Mouse (Mus musculus): ENCODE data around the gene Galnt18. TPM values are rescaled to one million over a fixed set of nuclear protein-coding genes. Genes with fewer than 3 reads are reported as not detected.

The Galnt18 gene
- total RNA-seq, 2 experiments from 2014 or later: 55.7 to 62.1 TPM

- H3K4me3 ChIP-seq: no peak overlapping the region
- peak overlapping the region; percentile 78 for H3K27ac ChIP-seq
- DNase-seq (ENCODE audit: low spot score in 2 of 2): peak; percentile 76 to 77
- no peak for TF ChIP-seq CTCF (conservative IDR thresholded peaks at IDR 0.05)
Observed at GRCm38 (mm10) chr7:111720511-111721307, 59.1 kb downstream of the Galnt18 start.

- DNase-seq (ENCODE audit: low spot score in 2 of 2): no peak
- Histone ChIP-seq H3K4me3 (no peak overlapping the region), H3K27ac (0 out of 2 replicates have a peak overlapping the region, but pooled peaks have one; percentile 78)
- TF ChIP-seq CTCF (conservative IDR thresholded peaks at IDR 0.05): no peak
Observed at GRCm38 (mm10) chr7:111718900-111719299, 60.9 kb downstream of the Galnt18 start.

- no peak for DNase-seq (ENCODE audit: low spot score in 2 of 2)
- no peak for TF ChIP-seq CTCF (conservative IDR thresholded peaks at IDR 0.05)
- Histone ChIP-seq H3K4me3 (no peak overlapping the region), H3K27ac (no peak overlapping the region)
Observed at GRCm38 (mm10) chr7:111714639-111715360, 65.0 kb downstream of the Galnt18 start.

DNA sequence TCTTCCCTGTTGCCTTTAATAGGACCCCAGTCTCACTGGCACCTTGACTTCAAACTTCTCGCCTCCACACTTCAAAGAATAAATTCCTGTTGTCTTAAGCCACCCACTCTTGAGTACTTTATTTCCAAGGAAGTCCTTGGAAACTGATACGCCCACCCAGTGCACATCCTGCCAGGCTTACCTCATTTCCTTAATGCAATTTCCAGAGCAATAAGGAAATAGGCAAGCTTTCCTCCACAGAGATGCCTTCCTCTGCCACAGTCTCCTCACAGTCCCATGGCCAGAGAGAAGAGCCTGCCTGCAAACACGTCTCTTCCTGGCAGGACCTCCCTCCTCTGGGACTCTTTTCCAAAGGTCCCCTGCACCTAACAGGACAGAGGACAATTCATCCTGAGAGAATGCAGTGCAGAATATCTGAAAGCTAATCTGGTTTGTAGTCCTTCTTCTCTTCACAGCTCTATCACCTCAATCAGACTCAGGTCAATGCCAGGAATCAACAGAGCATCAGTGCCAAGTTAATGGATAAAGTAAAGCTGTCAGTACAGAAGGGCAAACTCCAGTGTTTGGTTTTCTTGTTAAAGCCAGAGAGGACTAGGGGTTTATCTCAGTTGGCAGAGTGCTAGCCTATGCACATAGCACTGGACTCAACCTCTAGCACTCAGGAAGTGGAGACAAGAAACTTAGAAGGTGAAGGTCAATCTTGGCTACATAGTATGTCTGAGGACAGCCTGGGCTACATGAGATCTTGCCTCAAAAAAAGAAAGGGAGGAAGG, 65.8 kb downstream of the Galnt18 start:
- no peak overlapping the region for H3K4me3 ChIP-seq
- H3K27ac ChIP-seq: 0 out of 2 replicates have a peak overlapping the region, but pooled peaks have one; percentile 0
- TF ChIP-seq CTCF (conservative IDR thresholded peaks at IDR 0.05): no peak
- no peak for DNase-seq (ENCODE audit: low spot score in 2 of 2)

DNA sequence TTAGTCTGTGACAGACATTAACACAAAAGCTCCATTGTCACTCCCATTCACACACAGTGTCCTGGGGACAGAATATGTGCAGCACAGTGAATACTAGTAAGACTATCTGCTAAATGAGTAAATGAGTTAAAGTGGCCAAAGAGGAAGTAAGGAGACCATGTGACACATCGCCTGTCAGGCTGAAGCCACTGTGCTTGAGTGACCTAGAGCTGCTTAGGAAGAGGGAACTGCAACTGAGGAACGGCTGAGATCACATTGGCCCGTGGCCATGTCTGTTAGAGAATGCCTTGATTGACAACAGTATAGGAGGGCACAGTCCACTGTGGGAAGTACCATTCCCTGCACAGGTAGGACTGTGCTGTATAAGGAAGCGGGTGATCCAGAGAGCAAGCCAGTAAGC, 67.0 kb downstream of the Galnt18 start:
- no peak overlapping the region for H3K4me3 ChIP-seq
- no peak for TF ChIP-seq CTCF (conservative IDR thresholded peaks at IDR 0.05)
- no peak for DNase-seq (ENCODE audit: low spot score in 2 of 2)
- peak overlapping the region; percentile 80; the same call in 1 of the 2 replicates for H3K27ac ChIP-seq

- TF ChIP-seq CTCF (conservative IDR thresholded peaks at IDR 0.05): no peak
- Histone ChIP-seq H3K27ac (peak overlapping the region; percentile 80), H3K4me3 (no peak overlapping the region)
- DNase-seq (ENCODE audit: low spot score in 2 of 2): no peak
Observed at GRCm38 (mm10) chr7:111711045-111711808, 68.5 kb downstream of the Galnt18 start.

- Histone ChIP-seq H3K4me3 (no peak overlapping the region), H3K27ac (peak overlapping the region; percentile 80)
- DNase-seq (ENCODE audit: low spot score in 2 of 2): peak in 1 of 2 experiments; percentile 26
- peak; percentile 61 for TF ChIP-seq CTCF (conservative IDR thresholded peaks at IDR 0.05)
Observed at GRCm38 (mm10) chr7:111710311-111710710, 69.5 kb downstream of the Galnt18 start.

- DNase-seq (ENCODE audit: low spot score in 2 of 2): no peak
- Histone ChIP-seq H3K4me3 (no peak overlapping the region), H3K27ac (no peak overlapping the region)
- TF ChIP-seq CTCF (conservative IDR thresholded peaks at IDR 0.05): no peak
Observed at GRCm38 (mm10) chr7:111708563-111708962, 71.2 kb downstream of the Galnt18 start.

- H3K27ac ChIP-seq: no peak overlapping the region
- DNase-seq (ENCODE audit: low spot score in 2 of 2): no peak
- no peak overlapping the region for H3K4me3 ChIP-seq
- TF ChIP-seq CTCF (conservative IDR thresholded peaks at IDR 0.05): no peak
Observed at GRCm38 (mm10) chr7:111702961-111703360, 76.8 kb downstream of the Galnt18 start.

GRCm38 (mm10) chr7:111701788-111702187, 78.0 kb downstream of the Galnt18 start:
- no peak for DNase-seq (ENCODE audit: low spot score in 2 of 2)
- Histone ChIP-seq H3K4me3 (no peak overlapping the region), H3K27ac (no peak overlapping the region)
- no peak for TF ChIP-seq CTCF (conservative IDR thresholded peaks at IDR 0.05)

GRCm38 (mm10) chr7:111699446-111699845, 80.3 kb downstream of the Galnt18 start:
- peak overlapping the region; percentile 51; the same call in 1 of the 2 replicates for H3K27ac ChIP-seq
- no peak for DNase-seq (ENCODE audit: low spot score in 2 of 2)

GRCm38 (mm10) chr7:111696226-111696625, 83.6 kb downstream of the Galnt18 start:
- no peak overlapping the region for H3K27ac ChIP-seq
- DNase-seq (ENCODE audit: low spot score in 2 of 2): no peak
- H3K4me3 ChIP-seq: no peak overlapping the region
- TF ChIP-seq CTCF (conservative IDR thresholded peaks at IDR 0.05): no peak

More at GRCm38 (mm10) chr7:111699446-111699845, 80.3 kb downstream of the Galnt18 start:
- no peak overlapping the region for H3K4me3 ChIP-seq
- no peak for TF ChIP-seq CTCF (conservative IDR thresholded peaks at IDR 0.05)
